Mouse (Mus musculus): Measurements from ENCODE around the gene Wdr13. TPM values are rescaled to one million over a fixed set of nuclear protein-coding genes. Genes with fewer than 3 reads are reported as not detected.

Wdr13 gene
- total RNA-seq, 1 experiment: 17.1 TPM

DNA sequence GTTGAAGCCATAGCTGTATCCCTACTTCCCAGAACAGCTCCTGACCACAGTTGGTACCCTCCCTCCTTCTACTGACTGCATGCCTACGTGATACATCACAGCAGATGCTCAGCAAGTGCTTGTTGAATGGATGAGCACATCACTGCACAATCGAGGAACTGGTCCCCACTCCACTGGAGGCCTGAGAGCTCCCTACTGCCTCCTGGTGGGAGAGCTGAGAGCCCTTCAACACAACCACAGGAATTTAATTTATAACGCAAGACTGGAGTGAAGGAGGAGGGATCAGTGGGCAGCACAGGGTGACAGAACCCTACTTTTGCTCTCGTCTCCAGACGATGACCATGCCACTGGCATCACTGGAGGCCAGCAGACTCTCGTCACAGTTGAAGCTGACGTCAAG is 7.5 kb downstream of the Wdr13 start:
- DNase-seq (ENCODE audit: low read depth, low spot score): no peak
- no peak overlapping the region for H3K4me3 ChIP-seq (ENCODE audit: insufficient read depth in 1 of 2, low read depth in 1 of 2, low read length in 2 of 2, poor library complexity in 1 of 2, severe bottlenecking in 1 of 2)
- peaks cover 8% of the 10 kb centered on the region; the same call in 1 of the 2 replicates for H3K36me3 ChIP-seq (ENCODE audit: control insufficient read depth, insufficient read depth, low read length, poor library complexity, severe bottlenecking)
- H3K4me1 ChIP-seq (ENCODE audit: control insufficient read depth in 2 of 2, insufficient read depth in 2 of 2, low read length in 2 of 2, poor library complexity in 1 of 2): no peaks in the 10 kb centered on the region
- no peaks in the 10 kb centered on the region for H3K9me3 ChIP-seq (ENCODE audit: control insufficient read depth, insufficient read depth, low read depth, low read length)
- no peak overlapping the region for H3K9ac ChIP-seq (ENCODE audit: insufficient read depth, low read depth, low read length, poor library complexity, severe bottlenecking)
- TF ChIP-seq HCFC1 (IDR thresholded peaks at IDR 0.05; ENCODE audit: borderline replicate concordance, insufficient read depth, low read length) (no peak), CHD2 (IDR thresholded peaks at IDR 0.05; ENCODE audit: low read depth, low read length) (no peak), MAFK (IDR thresholded peaks at IDR 0.05; ENCODE audit: insufficient read depth, low read depth, low read length) (no peak), ZNF384 (IDR thresholded peaks at IDR 0.05; ENCODE audit: low read depth, low read length) (no peak), ZC3H11A (IDR thresholded peaks at IDR 0.05; ENCODE audit: borderline replicate concordance, low read depth, low read length) (no peak)
- no peak overlapping the region for H3K27ac ChIP-seq (ENCODE audit: insufficient read depth, low read depth, low read length, poor library complexity, severe bottlenecking)
- in situ Hi-C loops (cut with MboI; ENCODE audit: low sequenced_read_pairs in 2 of 2, unreplicated experiment in 2 of 2): no loop called here

DNA sequence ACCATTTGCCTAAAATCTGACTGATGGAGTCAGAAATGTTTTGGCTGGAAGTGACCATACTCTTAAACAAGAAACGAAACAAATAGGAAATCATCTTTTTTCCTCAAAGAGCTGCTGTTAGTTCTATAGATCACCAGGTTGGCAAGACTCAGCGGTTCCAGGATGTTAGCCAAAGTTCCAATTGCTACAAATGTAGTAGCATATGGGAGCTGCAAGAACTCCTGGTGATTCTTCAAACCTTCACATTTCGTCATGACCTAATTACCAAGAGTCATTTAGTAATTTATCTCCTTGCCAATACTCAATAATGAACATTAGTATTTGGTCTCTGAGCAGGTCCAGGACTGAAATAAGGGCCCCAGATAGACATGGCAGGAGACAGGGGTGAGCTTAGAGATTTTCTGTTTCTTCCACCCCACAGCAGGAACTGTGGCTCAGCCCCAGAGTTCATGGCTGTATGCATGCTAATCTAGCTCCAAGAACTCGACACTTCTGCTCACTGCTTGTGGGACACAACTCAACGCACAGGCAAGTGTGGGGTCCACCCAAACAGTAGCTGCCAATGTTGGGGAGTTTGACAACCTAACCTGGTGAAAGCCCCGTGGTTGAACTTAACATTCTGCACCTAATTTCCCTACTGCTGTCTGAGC is 8.7 kb downstream of the Wdr13 start:
- H3K9me3 ChIP-seq (ENCODE audit: control insufficient read depth, insufficient read depth, low read depth, low read length): no peaks in the 10 kb centered on the region
- TF ChIP-seq HCFC1 (IDR thresholded peaks at IDR 0.05; ENCODE audit: borderline replicate concordance, insufficient read depth, low read length) (no peak), ZC3H11A (IDR thresholded peaks at IDR 0.05; ENCODE audit: borderline replicate concordance, low read depth, low read length) (no peak), CHD2 (IDR thresholded peaks at IDR 0.05; ENCODE audit: low read depth, low read length) (no peak), MAFK (IDR thresholded peaks at IDR 0.05; ENCODE audit: insufficient read depth, low read depth, low read length) (no peak), ZNF384 (IDR thresholded peaks at IDR 0.05; ENCODE audit: low read depth, low read length) (no peak)
- no peak overlapping the region for H3K4me3 ChIP-seq (ENCODE audit: insufficient read depth in 1 of 2, low read depth in 1 of 2, low read length in 2 of 2, poor library complexity in 1 of 2, severe bottlenecking in 1 of 2)
- peaks cover 5% of the 10 kb centered on the region; the same call in 1 of the 2 replicates for H3K36me3 ChIP-seq (ENCODE audit: control insufficient read depth, insufficient read depth, low read length, poor library complexity, severe bottlenecking)
- H3K4me1 ChIP-seq (ENCODE audit: control insufficient read depth in 2 of 2, insufficient read depth in 2 of 2, low read length in 2 of 2, poor library complexity in 1 of 2): no peaks in the 10 kb centered on the region
- no peak for DNase-seq (ENCODE audit: low read depth, low spot score)
- in situ Hi-C loops (cut with MboI; ENCODE audit: low sequenced_read_pairs in 2 of 2, unreplicated experiment in 2 of 2): no loop called here
- H3K27ac ChIP-seq (ENCODE audit: insufficient read depth, low read depth, low read length, poor library complexity, severe bottlenecking): no peak overlapping the region
- H3K9ac ChIP-seq (ENCODE audit: insufficient read depth, low read depth, low read length, poor library complexity, severe bottlenecking): no peak overlapping the region

DNA sequence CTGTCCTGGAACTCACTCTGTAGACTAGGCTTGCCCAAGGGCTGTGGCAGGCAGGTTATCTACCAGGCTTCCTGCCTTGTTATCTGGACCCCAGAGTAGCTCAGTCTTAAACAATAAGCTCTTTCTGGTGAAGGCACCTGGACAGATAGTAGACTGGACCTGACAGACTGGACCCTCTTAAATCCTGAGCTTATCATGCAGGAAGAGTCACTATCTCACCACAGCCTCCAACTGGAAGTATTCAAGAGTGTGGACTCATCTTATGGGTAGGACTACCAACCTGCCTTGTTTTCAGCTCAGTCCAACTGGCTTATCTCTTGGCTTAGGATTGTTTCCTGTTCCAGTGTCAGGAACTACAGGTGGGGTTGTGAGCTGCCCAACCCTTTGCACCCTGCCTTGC is 15.4 kb downstream of the Wdr13 start:
- in situ Hi-C loops (cut with MboI; ENCODE audit: low sequenced_read_pairs in 2 of 2, unreplicated experiment in 2 of 2): no loop called here
- Histone ChIP-seq H3K4me3 (ENCODE audit: insufficient read depth in 1 of 2, low read depth in 1 of 2, low read length in 2 of 2, poor library complexity in 1 of 2, severe bottlenecking in 1 of 2) (no peak overlapping the region), H3K27ac (ENCODE audit: insufficient read depth, low read depth, low read length, poor library complexity, severe bottlenecking) (no peak overlapping the region), H3K9ac (ENCODE audit: insufficient read depth, low read depth, low read length, poor library complexity, severe bottlenecking) (no peak overlapping the region), H3K4me1 (ENCODE audit: control insufficient read depth in 2 of 2, insufficient read depth in 2 of 2, low read length in 2 of 2, poor library complexity in 1 of 2) (no peaks in the 10 kb centered on the region), H3K36me3 (ENCODE audit: control insufficient read depth, insufficient read depth, low read length, poor library complexity, severe bottlenecking) (no peaks in the 10 kb centered on the region), H3K9me3 (ENCODE audit: control insufficient read depth, insufficient read depth, low read depth, low read length) (no peaks in the 10 kb centered on the region)
- no peak for DNase-seq (ENCODE audit: low read depth, low spot score)
- TF ChIP-seq MAFK (IDR thresholded peaks at IDR 0.05; ENCODE audit: insufficient read depth, low read depth, low read length) (no peak), ZC3H11A (IDR thresholded peaks at IDR 0.05; ENCODE audit: borderline replicate concordance, low read depth, low read length) (no peak), ZNF384 (IDR thresholded peaks at IDR 0.05; ENCODE audit: low read depth, low read length) (no peak), CHD2 (IDR thresholded peaks at IDR 0.05; ENCODE audit: low read depth, low read length) (no peak), HCFC1 (IDR thresholded peaks at IDR 0.05; ENCODE audit: borderline replicate concordance, insufficient read depth, low read length) (no peak)

DNA sequence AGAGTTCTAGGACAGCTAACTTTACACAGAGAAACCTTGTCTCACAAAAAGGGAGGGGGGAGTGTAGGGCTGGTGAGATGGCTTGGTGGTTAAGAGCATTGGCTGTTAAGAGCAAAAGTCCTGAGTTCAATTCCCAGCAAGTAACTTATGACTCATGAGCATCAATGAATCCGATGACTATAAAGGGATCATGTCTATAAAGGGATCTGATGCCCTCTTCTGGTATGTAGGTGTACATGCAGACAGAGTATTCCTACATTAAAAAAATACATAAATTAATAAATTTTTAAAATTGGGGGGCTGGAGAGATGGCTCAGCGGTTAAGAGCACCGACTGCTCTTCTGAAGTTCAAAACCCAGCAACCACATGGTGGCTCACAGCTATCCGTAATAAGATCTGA is 17.4 kb downstream of the Wdr13 start:
- in situ Hi-C loops (cut with MboI; ENCODE audit: low sequenced_read_pairs in 2 of 2, unreplicated experiment in 2 of 2): no loop called here
- Histone ChIP-seq H3K36me3 (ENCODE audit: control insufficient read depth, insufficient read depth, low read length, poor library complexity, severe bottlenecking) (no peaks in the 10 kb centered on the region), H3K4me3 (ENCODE audit: insufficient read depth in 1 of 2, low read depth in 1 of 2, low read length in 2 of 2, poor library complexity in 1 of 2, severe bottlenecking in 1 of 2) (no peak overlapping the region), H3K9ac (ENCODE audit: insufficient read depth, low read depth, low read length, poor library complexity, severe bottlenecking) (no peak overlapping the region), H3K4me1 (ENCODE audit: control insufficient read depth in 2 of 2, insufficient read depth in 2 of 2, low read length in 2 of 2, poor library complexity in 1 of 2) (no peaks in the 10 kb centered on the region), H3K9me3 (ENCODE audit: control insufficient read depth, insufficient read depth, low read depth, low read length) (no peaks in the 10 kb centered on the region), H3K27ac (ENCODE audit: insufficient read depth, low read depth, low read length, poor library complexity, severe bottlenecking) (no peak overlapping the region)
- no peak for DNase-seq (ENCODE audit: low read depth, low spot score)
- no peak for TF ChIP-seq HCFC1 (IDR thresholded peaks at IDR 0.05; ENCODE audit: borderline replicate concordance, insufficient read depth, low read length)
- no peak for TF ChIP-seq CHD2 (IDR thresholded peaks at IDR 0.05; ENCODE audit: low read depth, low read length)
- TF ChIP-seq MAFK (IDR thresholded peaks at IDR 0.05; ENCODE audit: insufficient read depth, low read depth, low read length): no peak
- TF ChIP-seq ZC3H11A (IDR thresholded peaks at IDR 0.05; ENCODE audit: borderline replicate concordance, low read depth, low read length): no peak
- TF ChIP-seq ZNF384 (IDR thresholded peaks at IDR 0.05; ENCODE audit: low read depth, low read length): no peak

All from ES-E14 (cell line).